Mouse (Mus musculus): ENCODE measurements around the gene Sdc3. TPM values are rescaled to one million over a fixed set of nuclear protein-coding genes. Genes with fewer than 3 reads are reported as not detected.

Gene Sdc3
- polyA plus RNA-seq, 1 experiment from 2014 or later: 13.6 TPM

GRCm38 (mm10) chr4:130799118-130799517 is 6.8 kb downstream of the Sdc3 start:
- H3K4me1 ChIP-seq (ENCODE audit: control insufficient read depth, insufficient read depth, low read length): peaks cover 15% of the 10 kb centered on the region
- H3K4me3 ChIP-seq (ENCODE audit: low read depth, low read length): no peak overlapping the region
- DNase-seq (ENCODE audit: low spot score, missing footprints) (no peak), ATAC-seq (ENCODE audit: low FRiP score) (no peak)
- no peaks in the 10 kb centered on the region for H3K9me3 ChIP-seq (ENCODE audit: control insufficient read depth, low read length)
- no peak overlapping the region for H3K9ac ChIP-seq (ENCODE audit: low read length)
- WGBS: 66% methylated on average over 4 of the region's 4 CpGs
- H3K27ac ChIP-seq (ENCODE audit: low read depth, low read length): no peak overlapping the region
- H3K4me2 ChIP-seq: no peak overlapping the region
- H3K36me3 ChIP-seq (ENCODE audit: control insufficient read depth, insufficient read depth, low read length): no peaks in the 10 kb centered on the region
- no peaks in the 10 kb centered on the region for H3K27me3 ChIP-seq (ENCODE audit: control insufficient read depth, insufficient read depth, low read length)

GRCm38 (mm10) chr4:130799582-130799981 is 7.2 kb downstream of the Sdc3 start:
- H3K4me3 ChIP-seq (ENCODE audit: low read depth, low read length): no peak overlapping the region
- no peaks in the 10 kb centered on the region for H3K27me3 ChIP-seq (ENCODE audit: control insufficient read depth, insufficient read depth, low read length)
- no peak overlapping the region for H3K27ac ChIP-seq (ENCODE audit: low read depth, low read length)
- no peak for DNase-seq (ENCODE audit: low spot score, missing footprints)
- H3K4me2 ChIP-seq: no peak overlapping the region
- no peak for ATAC-seq (ENCODE audit: low FRiP score)
- no peak overlapping the region for H3K9ac ChIP-seq (ENCODE audit: low read length)
- H3K4me1 ChIP-seq (ENCODE audit: control insufficient read depth, insufficient read depth, low read length): peaks cover 15% of the 10 kb centered on the region
- H3K36me3 ChIP-seq (ENCODE audit: control insufficient read depth, insufficient read depth, low read length): no peaks in the 10 kb centered on the region
- WGBS: 79% methylated on average over 5 of the region's 5 CpGs
- no peaks in the 10 kb centered on the region for H3K9me3 ChIP-seq (ENCODE audit: control insufficient read depth, low read length)

- no peak overlapping the region for H3K4me2 ChIP-seq
- DNase-seq (ENCODE audit: low spot score, missing footprints): no peak
- no peaks in the 10 kb centered on the region for H3K27me3 ChIP-seq (ENCODE audit: control insufficient read depth, insufficient read depth, low read length)
- ATAC-seq (ENCODE audit: low FRiP score): no peak
- H3K9ac ChIP-seq (ENCODE audit: low read length): no peak overlapping the region
- no peaks in the 10 kb centered on the region for H3K36me3 ChIP-seq (ENCODE audit: control insufficient read depth, insufficient read depth, low read length)
- 91% methylated on average over 6 of the region's 6 CpGs for WGBS
- H3K9me3 ChIP-seq (ENCODE audit: control insufficient read depth, low read length): no peaks in the 10 kb centered on the region
- no peak overlapping the region for H3K4me3 ChIP-seq (ENCODE audit: low read depth, low read length)
- H3K4me1 ChIP-seq (ENCODE audit: control insufficient read depth, insufficient read depth, low read length): peaks cover 20% of the 10 kb centered on the region
- no peak overlapping the region for H3K27ac ChIP-seq (ENCODE audit: low read depth, low read length)
Observed at GRCm38 (mm10) chr4:130800147-130800546, 7.8 kb downstream of the Sdc3 start.

GRCm38 (mm10) chr4:130801198-130801597 is 8.9 kb downstream of the Sdc3 start:
- DNase-seq (ENCODE audit: low spot score, missing footprints): no peak
- no peak overlapping the region for H3K9ac ChIP-seq (ENCODE audit: low read length)
- no peaks in the 10 kb centered on the region for H3K36me3 ChIP-seq (ENCODE audit: control insufficient read depth, insufficient read depth, low read length)
- WGBS: 90% methylated on average over 5 of the region's 5 CpGs
- H3K4me2 ChIP-seq: no peak overlapping the region
- H3K4me3 ChIP-seq (ENCODE audit: low read depth, low read length): no peak overlapping the region
- peaks cover 27% of the 10 kb centered on the region for H3K4me1 ChIP-seq (ENCODE audit: control insufficient read depth, insufficient read depth, low read length)
- ATAC-seq (ENCODE audit: low FRiP score): no peak
- H3K27ac ChIP-seq (ENCODE audit: low read depth, low read length): no peak overlapping the region
- no peaks in the 10 kb centered on the region for H3K27me3 ChIP-seq (ENCODE audit: control insufficient read depth, insufficient read depth, low read length)
- no peaks in the 10 kb centered on the region for H3K9me3 ChIP-seq (ENCODE audit: control insufficient read depth, low read length)

- Histone ChIP-seq H3K9me3 (ENCODE audit: control insufficient read depth, low read length) (no peaks in the 10 kb centered on the region), H3K4me1 (ENCODE audit: control insufficient read depth, insufficient read depth, low read length) (peaks cover 27% of the 10 kb centered on the region), H3K4me3 (ENCODE audit: low read depth, low read length) (no peak overlapping the region), H3K27ac (ENCODE audit: low read depth, low read length) (no peak overlapping the region), H3K4me2 (no peak overlapping the region), H3K27me3 (ENCODE audit: control insufficient read depth, insufficient read depth, low read length) (no peaks in the 10 kb centered on the region), H3K9ac (ENCODE audit: low read length) (no peak overlapping the region), H3K36me3 (ENCODE audit: control insufficient read depth, insufficient read depth, low read length) (no peaks in the 10 kb centered on the region)
- ATAC-seq (ENCODE audit: low FRiP score) (no peak), DNase-seq (ENCODE audit: low spot score, missing footprints) (no peak)
- WGBS: 50% methylated on average over 10 of the region's 10 CpGs
Observed at GRCm38 (mm10) chr4:130801624-130802329, 9.4 kb downstream of the Sdc3 start.

GRCm38 (mm10) chr4:130803591-130803990 is 11.3 kb downstream of the Sdc3 start:
- ATAC-seq (ENCODE audit: low FRiP score): no peak
- DNase-seq (ENCODE audit: low spot score, missing footprints): no peak
- no peak overlapping the region for H3K27ac ChIP-seq (ENCODE audit: low read depth, low read length)
- no peak overlapping the region for H3K4me3 ChIP-seq (ENCODE audit: low read depth, low read length)
- H3K4me2 ChIP-seq: no peak overlapping the region
- no peak overlapping the region for H3K9ac ChIP-seq (ENCODE audit: low read length)
- no peaks in the 10 kb centered on the region for H3K36me3 ChIP-seq (ENCODE audit: control insufficient read depth, insufficient read depth, low read length)
- H3K9me3 ChIP-seq (ENCODE audit: control insufficient read depth, low read length): no peaks in the 10 kb centered on the region
- peaks cover 21% of the 10 kb centered on the region for H3K4me1 ChIP-seq (ENCODE audit: control insufficient read depth, insufficient read depth, low read length)
- WGBS: 67% methylated on average over 2 of the region's 2 CpGs
- H3K27me3 ChIP-seq (ENCODE audit: control insufficient read depth, insufficient read depth, low read length): no peaks in the 10 kb centered on the region

GRCm38 (mm10) chr4:130804292-130804691 is 12.0 kb downstream of the Sdc3 start:
- H3K36me3 ChIP-seq (ENCODE audit: control insufficient read depth, insufficient read depth, low read length): no peaks in the 10 kb centered on the region
- 73% methylated on average over 2 of the region's 2 CpGs for WGBS
- no peak overlapping the region for H3K4me3 ChIP-seq (ENCODE audit: low read depth, low read length)
- no peak overlapping the region for H3K9ac ChIP-seq (ENCODE audit: low read length)
- H3K27me3 ChIP-seq (ENCODE audit: control insufficient read depth, insufficient read depth, low read length): no peaks in the 10 kb centered on the region
- DNase-seq (ENCODE audit: low spot score, missing footprints) (no peak), ATAC-seq (ENCODE audit: low FRiP score) (no peak)
- peaks cover 21% of the 10 kb centered on the region for H3K4me1 ChIP-seq (ENCODE audit: control insufficient read depth, insufficient read depth, low read length)
- no peaks in the 10 kb centered on the region for H3K9me3 ChIP-seq (ENCODE audit: control insufficient read depth, low read length)
- no peak overlapping the region for H3K4me2 ChIP-seq
- no peak overlapping the region for H3K27ac ChIP-seq (ENCODE audit: low read depth, low read length)

- Histone ChIP-seq H3K4me1 (ENCODE audit: control insufficient read depth, insufficient read depth, low read length) (peaks cover 21% of the 10 kb centered on the region), H3K27me3 (ENCODE audit: control insufficient read depth, insufficient read depth, low read length) (no peaks in the 10 kb centered on the region), H3K4me2 (no peak overlapping the region), H3K4me3 (ENCODE audit: low read depth, low read length) (no peak overlapping the region), H3K9me3 (ENCODE audit: control insufficient read depth, low read length) (no peaks in the 10 kb centered on the region), H3K36me3 (ENCODE audit: control insufficient read depth, insufficient read depth, low read length) (no peaks in the 10 kb centered on the region), H3K27ac (ENCODE audit: low read depth, low read length) (peak overlapping the region; percentile 61), H3K9ac (ENCODE audit: low read length) (no peak overlapping the region)
- ATAC-seq (ENCODE audit: low FRiP score) (peak; percentile 70), DNase-seq (ENCODE audit: low spot score, missing footprints) (no peak)
- 65% methylated on average over 7 of the region's 7 CpGs for WGBS
Observed at GRCm38 (mm10) chr4:130804771-130805361, 12.5 kb downstream of the Sdc3 start.

GRCm38 (mm10) chr4:130805746-130806145 is 13.4 kb downstream of the Sdc3 start:
- Histone ChIP-seq H3K27me3 (ENCODE audit: control insufficient read depth, insufficient read depth, low read length) (no peaks in the 10 kb centered on the region), H3K36me3 (ENCODE audit: control insufficient read depth, insufficient read depth, low read length) (no peaks in the 10 kb centered on the region), H3K4me2 (no peak overlapping the region), H3K4me1 (ENCODE audit: control insufficient read depth, insufficient read depth, low read length) (peaks cover 21% of the 10 kb centered on the region), H3K27ac (ENCODE audit: low read depth, low read length) (peak overlapping the region; percentile 21; the same call in 1 of the 2 replicates), H3K9ac (ENCODE audit: low read length) (no peak overlapping the region), H3K4me3 (ENCODE audit: low read depth, low read length) (no peak overlapping the region), H3K9me3 (ENCODE audit: control insufficient read depth, low read length) (no peaks in the 10 kb centered on the region)
- DNase-seq (ENCODE audit: low spot score, missing footprints): no peak
- 85% methylated on average over 7 of the region's 7 CpGs for WGBS
- no peak for ATAC-seq (ENCODE audit: low FRiP score)

All from midbrain, embryonic 11.5 days (tissue).